Mouse (Mus musculus) limb, embryonic 15.5 days (tissue): ENCODE measurements around the gene Gm29666. TPM values are rescaled to one million over a fixed set of nuclear protein-coding genes. Genes with fewer than 3 reads are reported as not detected.

ENCODE experiments used
- ATAC-seq: fragments of 200-750 bp; cut with Nextera tagmentation; 2 replicates; pipeline ENCODE4 v1.8.0; 2017; ENCODE audit warnings: low read depth, moderate TSS enrichment; ENCODE audit not compliant: insufficient number of reproducible peaks, low FRiP score, low TSS enrichment
- H3K27ac ChIP-seq: fragments of 300-500 bp; sonication (generic); 2 replicates; pipeline ENCODE4 v1.5.1; 2015; ENCODE audit warnings: moderate library complexity, mild to moderate bottlenecking, inconsistent platforms
- H3K27me3 ChIP-seq: fragments of 300-500 bp; sonication (generic); 2 replicates; pipeline ENCODE4 v1.6.1; 2015; ENCODE audit warnings: inconsistent platforms
- H3K36me3 ChIP-seq: fragments of 300-500 bp; sonication (generic); 2 replicates; pipeline ENCODE4 v1.6.1; 2015; ENCODE audit warnings: inconsistent platforms
- H3K4me1 ChIP-seq: fragments of 300-500 bp; sonication (generic); 2 replicates; pipeline ENCODE4 v1.6.1; 2015; ENCODE audit warnings: inconsistent platforms
- H3K4me2 ChIP-seq: fragments of 300-500 bp; sonication (generic); 2 replicates; pipeline ENCODE4 v1.6.1; 2015; ENCODE audit warnings: mild to moderate bottlenecking, inconsistent platforms
- H3K4me3 ChIP-seq: fragments of 300-500 bp; sonication (generic); 2 replicates; pipeline ENCODE4 v1.5.1; 2015; ENCODE audit warnings: mild to moderate bottlenecking, inconsistent platforms
- H3K9ac ChIP-seq: fragments of 300-500 bp; sonication (generic); 2 replicates; pipeline ENCODE4 v1.6.1; 2015; ENCODE audit warnings: inconsistent platforms
- H3K9me3 ChIP-seq: fragments of 300-500 bp; sonication (generic); 2 replicates; pipeline ENCODE4 v1.6.1; 2016; ENCODE audit warnings: inconsistent platforms
- WGBS: fragments of 180-500 bp; shearing (Covaris S2); methylation state at CpG from one replicate; pipeline ENCODE4 v1.1.7; 2015; 5-methylcytosine and 5-hydroxymethylcytosine counted together
- polyA plus RNA-seq: library from polyadenylated mRNA; unstranded; fragments of >200 nt; fragmentation: Nextera tagmentation; extraction: Ambion mirVana; gene quantifications from 2 replicates; pipeline ENCODE4 v1.2.1, GENCODE M21; 2015

The Gm29666 gene
- polyA plus RNA-seq: 0.42 and 0.60 TPM in 2 replicates

- Histone ChIP-seq H3K9me3 (no peaks in the 10 kb centered on the region), H3K4me1 (peaks cover 12% of the 10 kb centered on the region), H3K4me3 (no peak within 1 kb of the TSS), H3K4me2 (no peak within 1 kb of the TSS), H3K36me3 (no peaks in the 10 kb centered on the region), H3K27ac (no peak within 1 kb of the TSS), H3K27me3 (no peaks in the 10 kb centered on the region), H3K9ac (no peak within 1 kb of the TSS)
- no peak for ATAC-seq
- 90% methylated on average over 3 of the region's 3 CpGs for WGBS
These were observed at the start of gene Gm29666 for GRCm38 (mm10) chr15:84919938-84920337. Gene Gm29666 (minus strand): TSS chr15:84920038.

GRCm38 (mm10) chr15:84968534-84968933 is 48.7 kb upstream of the Gm29666 start:
- no peak overlapping the region for H3K9ac ChIP-seq

GRCm38 (mm10) chr15:84965575-84966360 is 45.9 kb upstream of the Gm29666 start:
- H3K9me3 ChIP-seq: no peaks in the 10 kb centered on the region
- peaks cover 4% of the 10 kb centered on the region; the same call in 1 of the 2 replicates for H3K36me3 ChIP-seq
- H3K27ac ChIP-seq: no peak overlapping the region
- no peak for ATAC-seq
- H3K27me3 ChIP-seq: no peaks in the 10 kb centered on the region
- no peak overlapping the region for H3K4me3 ChIP-seq
- H3K4me1 ChIP-seq: no peaks in the 10 kb centered on the region
- no peak overlapping the region for H3K4me2 ChIP-seq
- H3K9ac ChIP-seq: no peak overlapping the region
- 59% methylated on average over 7 of the region's 7 CpGs for WGBS

More at GRCm38 (mm10) chr15:84968534-84968933, 48.7 kb upstream of the Gm29666 start:
- Histone ChIP-seq H3K4me2 (no peak overlapping the region), H3K4me3 (no peak overlapping the region), H3K36me3 (peaks cover 4% of the 10 kb centered on the region; the same call in 1 of the 2 replicates), H3K27me3 (no peaks in the 10 kb centered on the region), H3K27ac (no peak overlapping the region), H3K4me1 (no peaks in the 10 kb centered on the region), H3K9me3 (no peaks in the 10 kb centered on the region)
- no peak for ATAC-seq
- WGBS: 85% methylated on average over 4 of the region's 4 CpGs

GRCm38 (mm10) chr15:84964771-84965170 is 44.9 kb upstream of the Gm29666 start:
- Histone ChIP-seq H3K4me2 (no peak overlapping the region), H3K27me3 (no peaks in the 10 kb centered on the region), H3K4me1 (no peaks in the 10 kb centered on the region), H3K27ac (no peak overlapping the region), H3K9me3 (no peaks in the 10 kb centered on the region), H3K36me3 (no peaks in the 10 kb centered on the region), H3K9ac (no peak overlapping the region), H3K4me3 (no peak overlapping the region)
- no peak for ATAC-seq
- 66% methylated on average over 5 of the region's 5 CpGs for whole genome bisulfite sequencing

- no peak overlapping the region for H3K27ac ChIP-seq
- H3K27me3 ChIP-seq: no peaks in the 10 kb centered on the region
- WGBS: 78% methylated on average over 2 of the region's 2 CpGs
- peaks cover 5% of the 10 kb centered on the region for H3K36me3 ChIP-seq
- H3K4me3 ChIP-seq: no peak overlapping the region
- no peaks in the 10 kb centered on the region for H3K4me1 ChIP-seq
- H3K9me3 ChIP-seq: no peaks in the 10 kb centered on the region
- H3K9ac ChIP-seq: no peak overlapping the region
- H3K4me2 ChIP-seq: no peak overlapping the region
- ATAC-seq: no peak
These were observed 42.7 kb upstream of the Gm29666 start for GRCm38 (mm10) chr15:84962518-84962917.

GRCm38 (mm10) chr15:84960692-84961091 is 40.9 kb upstream of the Gm29666 start:
- H3K9me3 ChIP-seq: no peaks in the 10 kb centered on the region
- no peak overlapping the region; the same call in 1 of the 2 replicates for H3K27ac ChIP-seq
- H3K27me3 ChIP-seq: no peaks in the 10 kb centered on the region
- no peak overlapping the region for H3K9ac ChIP-seq
- H3K4me2 ChIP-seq: no peak overlapping the region
- ATAC-seq: no peak
- H3K4me1 ChIP-seq: no peaks in the 10 kb centered on the region
- WGBS: 31% methylated on average over 8 of the region's 8 CpGs
- peaks cover 9% of the 10 kb centered on the region for H3K36me3 ChIP-seq
- H3K4me3 ChIP-seq: no peak overlapping the region

- H3K9ac ChIP-seq: no peak overlapping the region
- peaks cover 17% of the 10 kb centered on the region for H3K36me3 ChIP-seq
- ATAC-seq: no peak
- H3K27me3 ChIP-seq: no peaks in the 10 kb centered on the region
- WGBS: 78% methylated on average over 6 of the region's 6 CpGs
- H3K9me3 ChIP-seq: no peaks in the 10 kb centered on the region
- no peak overlapping the region for H3K4me2 ChIP-seq
- H3K4me3 ChIP-seq: no peak overlapping the region
- H3K27ac ChIP-seq: no peak overlapping the region
- H3K4me1 ChIP-seq: no peaks in the 10 kb centered on the region
These were observed 40.1 kb upstream of the Gm29666 start for GRCm38 (mm10) chr15:84959891-84960290.

- H3K9ac ChIP-seq: no peak overlapping the region
- no peak overlapping the region for H3K27ac ChIP-seq
- peaks cover 31% of the 10 kb centered on the region for H3K36me3 ChIP-seq
- no peak overlapping the region for H3K4me3 ChIP-seq
- no peaks in the 10 kb centered on the region for H3K9me3 ChIP-seq
- no peak for ATAC-seq
- 92% methylated on average over 3 of the region's 3 CpGs for WGBS
- H3K4me2 ChIP-seq: no peak overlapping the region
- H3K27me3 ChIP-seq: no peaks in the 10 kb centered on the region
- H3K4me1 ChIP-seq: no peaks in the 10 kb centered on the region
These were observed 38.5 kb upstream of the Gm29666 start for GRCm38 (mm10) chr15:84958331-84958730.

GRCm38 (mm10) chr15:84957851-84958250 is 38.0 kb upstream of the Gm29666 start:
- Histone ChIP-seq H3K27me3 (no peaks in the 10 kb centered on the region), H3K36me3 (peaks cover 36% of the 10 kb centered on the region), H3K4me1 (no peaks in the 10 kb centered on the region), H3K9ac (no peak overlapping the region), H3K4me3 (no peak overlapping the region), H3K9me3 (no peaks in the 10 kb centered on the region), H3K27ac (no peak overlapping the region), H3K4me2 (no peak overlapping the region)
- ATAC-seq: no peak
- 40% methylated on average over 3 of the region's 3 CpGs for WGBS

GRCm38 (mm10) chr15:84953259-84953658 is 33.4 kb upstream of the Gm29666 start:
- no peak overlapping the region for H3K4me3 ChIP-seq
- H3K4me2 ChIP-seq: no peak overlapping the region
- H3K36me3 ChIP-seq: peaks cover 76% of the 10 kb centered on the region
- H3K27me3 ChIP-seq: no peaks in the 10 kb centered on the region
- no peaks in the 10 kb centered on the region for H3K9me3 ChIP-seq
- WGBS: 93% methylated on average over 11 of the region's 11 CpGs
- H3K27ac ChIP-seq: no peak overlapping the region
- no peak for ATAC-seq
- H3K9ac ChIP-seq: no peak overlapping the region
- H3K4me1 ChIP-seq: no peaks in the 10 kb centered on the region

GRCm38 (mm10) chr15:84950053-84950452 is 30.2 kb upstream of the Gm29666 start:
- no peaks in the 10 kb centered on the region for H3K27me3 ChIP-seq
- no peak overlapping the region for H3K4me3 ChIP-seq
- no peak for ATAC-seq
- no peak overlapping the region for H3K27ac ChIP-seq
- 83% methylated on average over 4 of the region's 4 CpGs for WGBS
- no peak overlapping the region for H3K4me2 ChIP-seq
- no peak overlapping the region for H3K9ac ChIP-seq
- H3K9me3 ChIP-seq: no peaks in the 10 kb centered on the region
- no peaks in the 10 kb centered on the region for H3K4me1 ChIP-seq
- peaks cover 76% of the 10 kb centered on the region for H3K36me3 ChIP-seq

- no peaks in the 10 kb centered on the region for H3K27me3 ChIP-seq
- WGBS: 88% methylated on average over 14 of the region's 14 CpGs
- H3K27ac ChIP-seq: no peak overlapping the region
- peaks cover 67% of the 10 kb centered on the region for H3K36me3 ChIP-seq
- no peak overlapping the region for H3K4me2 ChIP-seq
- no peaks in the 10 kb centered on the region for H3K4me1 ChIP-seq
- H3K4me3 ChIP-seq: no peak overlapping the region
- no peak overlapping the region for H3K9ac ChIP-seq
- no peak for ATAC-seq
- no peaks in the 10 kb centered on the region for H3K9me3 ChIP-seq
These were observed 29.2 kb upstream of the Gm29666 start for GRCm38 (mm10) chr15:84948990-84949389.
